Mouse (Mus musculus) heart, postnatal 0 days (tissue): Measurements from ENCODE around the gene Gpr173.

Experiments
- CTCF ChIP-seq: IDR thresholded peaks from 2 replicates; pipeline ENCODE4 v1.5.1; 2016; ENCODE audit warnings: antibody characterized with exemption, control low read depth, low read depth
- EP300 ChIP-seq: IDR thresholded peaks from 2 replicates; pipeline ENCODE4 v1.6.1; 2016; ENCODE audit warnings: antibody characterized with exemption, low read depth

- TF ChIP-seq EP300 (no peak), CTCF (no peak)
These were observed 62.3 kb downstream of the Gpr173 start for GRCm38 (mm10) chrX:152306224-152306623.
